Mouse (Mus musculus) liver, embryonic 11.5 days (tissue): ENCODE data around the gene Cenpv. TPM values are rescaled to one million over a fixed set of nuclear protein-coding genes. Genes with fewer than 3 reads are reported as not detected.

Experiments
- ATAC-seq: fragments of 200-750 bp; cut with Nextera tagmentation; replicated peaks from 2 replicates; pipeline ENCODE4 v1.8.0; 2017; ENCODE audit warnings: moderate number of reproducible peaks, mild to moderate bottlenecking, moderate TSS enrichment, moderate library complexity; ENCODE audit not compliant: low FRiP score
- DNase-seq: peaks from one replicate; pipeline ENCODE4 v3.0.0-alpha.2; 2017; ENCODE audit warnings: low spot score
- H3K27ac ChIP-seq: fragments of 300-500 bp; sonication (generic); 2 replicates; pipeline ENCODE4 v1.5.1; 2014; ENCODE audit warnings: mild to moderate bottlenecking, low read depth, low read length, control low read depth
- H3K27me3 ChIP-seq: fragments of 300-500 bp; sonication (generic); replicated peaks from 2 replicates; pipeline ENCODE4 v1.6.1; 2014; ENCODE audit warnings: low read length, mixed read lengths; ENCODE audit not compliant: control insufficient read depth, insufficient read depth
- H3K36me3 ChIP-seq: fragments of 300-500 bp; sonication (generic); 2 replicates; pipeline ENCODE4 v1.6.1; 2014; ENCODE audit warnings: mild to moderate bottlenecking, low read length, moderate library complexity, mixed read lengths; ENCODE audit not compliant: control insufficient read depth, insufficient read depth
- H3K4me1 ChIP-seq: fragments of 300-500 bp; sonication (generic); replicated peaks from 2 replicates; pipeline ENCODE4 v1.6.1; 2014; ENCODE audit warnings: low read length, mixed read lengths; ENCODE audit not compliant: control insufficient read depth, insufficient read depth
- H3K4me2 ChIP-seq: fragments of 300-500 bp; sonication (generic); 2 replicates; pipeline ENCODE4 v1.6.1; 2014; ENCODE audit warnings: mild to moderate bottlenecking, control low read depth, moderate library complexity
- H3K4me3 ChIP-seq: fragments of 300-500 bp; sonication (generic); 2 replicates; pipeline ENCODE4 v1.5.1; 2014; ENCODE audit warnings: low read depth, low read length, control low read depth
- H3K9ac ChIP-seq: fragments of 300-500 bp; sonication (generic); 2 replicates; pipeline ENCODE4 v1.6.1; 2014; ENCODE audit warnings: low read depth, low read length, control low read depth
- H3K9me3 ChIP-seq: fragments of 300-500 bp; sonication (generic); 2 replicates; pipeline ENCODE4 v1.6.1; 2016; ENCODE audit warnings: low read length, inconsistent platforms, mixed read lengths; ENCODE audit not compliant: control insufficient read depth
- WGBS: fragments of 180-500 bp; shearing (Covaris S2); extraction: QIAGEN DNeasy Blood & Tissue Kit; methylation state at CpG from one replicate; pipeline ENCODE4 v1.1.7; 2014; 5-methylcytosine and 5-hydroxymethylcytosine counted together
- polyA plus RNA-seq: library from polyadenylated mRNA; unstranded; fragments of >200 nt; fragmentation: Nextera tagmentation; extraction: Ambion mirVana; gene quantifications from 2 replicates; pipeline ENCODE4 v1.2.1, GENCODE M21; 2014

Gene Cenpv
- 34.3 and 38.4 TPM in 2 replicates for polyA plus RNA-seq

DNA sequence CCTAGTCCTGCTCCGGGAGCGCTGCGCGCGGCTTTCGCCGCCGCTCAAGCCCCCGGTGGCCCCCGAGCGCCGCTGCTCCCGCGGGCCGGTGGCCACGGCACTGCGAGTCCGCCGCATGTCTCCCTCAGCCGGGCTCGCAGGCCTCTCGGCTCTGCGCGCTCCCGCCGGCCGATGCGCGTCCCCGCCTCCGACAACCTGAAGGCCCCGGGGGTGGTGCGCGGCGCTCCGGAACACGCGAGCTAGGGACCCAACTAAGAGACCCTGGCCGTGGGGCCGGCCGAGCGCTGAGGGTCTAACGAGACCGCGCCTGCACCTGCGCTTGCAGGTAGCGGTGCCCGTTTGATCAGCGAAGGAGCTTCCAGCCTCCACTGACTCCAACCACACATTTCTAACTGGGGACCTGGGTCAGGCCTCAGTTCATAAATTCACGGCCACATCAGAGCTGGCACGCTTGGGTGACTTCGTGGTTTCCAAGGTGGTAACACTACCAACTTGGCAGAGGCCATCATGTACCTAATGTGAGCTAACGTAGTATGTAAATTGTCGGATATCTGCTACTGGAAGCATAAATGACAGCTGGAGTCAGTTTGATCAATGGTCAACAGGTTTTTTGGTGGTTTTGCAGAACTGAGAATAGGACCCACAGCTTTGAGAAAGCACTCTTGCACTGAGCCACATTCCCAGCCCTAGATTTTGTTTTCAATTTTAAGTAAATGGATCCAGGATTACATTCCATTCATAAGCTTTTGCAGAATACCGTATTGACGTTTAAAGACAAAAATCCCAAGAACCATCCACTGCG, at the start of gene Cenpv:
TSS of gene Cenpv (minus strand) at position 173 of the 802 bp plus-strand sequence.
- DNase-seq, result peak; percentile 83
- Histone ChIP-seq H3K4me3 (peak within 1 kb of the TSS; percentile 82), H3K9ac (peak within 1 kb of the TSS; percentile 87), H3K27ac (peak within 1 kb of the TSS; percentile 54; the same call in 1 of the 2 replicates), H3K27me3 (0 out of 2 replicates have a peak, but pooled peaks cover 2% of the 10 kb centered on the region), H3K36me3 (no peaks in the 10 kb centered on the region), H3K9me3 (no peaks in the 10 kb centered on the region), H3K4me2 (peak within 1 kb of the TSS; percentile 80), H3K4me1 (peaks cover 5% of the 10 kb centered on the region; the same call in 1 of the 2 replicates)
- ATAC-seq, result peak; percentile 79
- 7% methylated on average over 51 of the region's 57 CpGs for WGBS

DNA sequence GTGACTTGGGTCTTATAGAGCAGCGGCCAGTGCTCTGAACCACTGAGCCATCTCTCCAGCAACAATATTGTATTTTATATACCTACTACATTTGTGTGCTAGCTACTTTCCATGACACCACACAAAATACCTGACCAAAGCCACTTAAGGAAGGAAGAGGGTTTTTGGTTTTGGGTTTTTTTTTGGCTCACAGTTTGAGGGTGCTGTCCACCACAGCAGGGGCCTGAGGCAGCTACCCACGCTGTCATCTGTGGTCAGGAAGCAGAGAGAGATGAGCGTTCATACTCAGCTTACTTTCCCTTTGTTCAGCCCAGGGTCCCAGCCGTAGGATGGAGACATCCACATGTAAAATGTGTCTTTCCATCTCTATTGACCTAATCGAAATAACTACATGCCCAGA, 48.0 kb upstream of the Cenpv start:
- Histone ChIP-seq H3K9me3 (no peaks in the 10 kb centered on the region), H3K27me3 (no peaks in the 10 kb centered on the region), H3K9ac (no peak overlapping the region), H3K4me1 (peaks cover 18% of the 10 kb centered on the region), H3K4me3 (no peak overlapping the region), H3K4me2 (no peak overlapping the region), H3K36me3 (no peaks in the 10 kb centered on the region), H3K27ac (no peak overlapping the region)
- no peak for ATAC-seq
- 79% methylated on average over 5 of the region's 5 CpGs for WGBS
- DNase-seq, result no peak

DNA sequence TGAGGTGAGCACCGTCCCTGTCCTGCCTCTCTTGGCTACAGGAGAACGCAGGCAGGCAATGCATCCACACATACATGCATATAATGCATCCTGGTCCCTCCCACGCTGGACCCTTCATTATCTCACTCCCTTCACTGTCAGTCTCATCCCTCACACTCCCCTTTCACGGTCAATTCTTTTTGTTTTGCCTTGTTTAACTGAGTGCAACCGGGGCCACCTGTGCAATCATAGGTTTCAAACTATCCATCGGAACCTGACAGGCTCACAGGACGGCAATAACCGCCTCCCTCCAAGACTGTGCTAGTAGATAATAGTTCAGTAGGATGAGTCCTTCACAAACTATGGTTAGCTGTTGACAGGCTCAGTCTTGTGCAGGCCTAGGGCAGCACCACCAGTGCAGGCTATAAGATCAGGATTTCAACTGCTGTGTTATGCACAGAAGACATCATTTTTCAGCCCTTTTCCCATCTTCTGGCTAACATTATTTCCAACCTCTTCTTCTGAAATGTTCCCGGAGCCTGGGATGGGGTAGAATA, 45.7 kb upstream of the Cenpv start:
- H3K4me3 ChIP-seq, result no peak overlapping the region
- H3K4me1 ChIP-seq, result peaks cover 14% of the 10 kb centered on the region
- H3K4me2 ChIP-seq, result no peak overlapping the region
- H3K9me3 ChIP-seq, result no peaks in the 10 kb centered on the region
- H3K27ac ChIP-seq, result no peak overlapping the region
- no peak overlapping the region for H3K9ac ChIP-seq
- no peaks in the 10 kb centered on the region for H3K27me3 ChIP-seq
- H3K36me3 ChIP-seq, result no peaks in the 10 kb centered on the region
- DNase-seq (no peak), ATAC-seq (peak; percentile 28; the same call in 1 of the 2 replicates)
- WGBS, result 69% methylated on average over 9 of the region's 9 CpGs

DNA sequence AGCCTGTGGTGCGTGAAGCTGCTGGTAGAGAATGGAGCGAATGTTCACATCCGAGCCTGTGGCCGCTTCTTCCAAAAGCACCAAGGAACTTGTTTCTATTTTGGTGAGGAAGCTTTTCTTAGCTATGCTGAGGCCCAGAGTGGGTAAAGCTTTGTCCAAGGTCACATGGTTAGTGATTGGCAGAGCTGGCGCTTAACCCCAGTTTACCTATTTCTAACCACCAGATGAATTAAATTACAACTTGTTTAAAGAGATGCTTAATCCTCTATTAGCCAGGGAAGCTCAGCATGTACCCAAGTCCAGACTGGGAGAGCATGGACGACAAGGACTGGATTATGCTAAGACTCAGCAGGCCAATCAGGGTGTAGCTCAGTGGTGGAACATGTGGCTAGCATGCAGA, 44.0 kb upstream of the Cenpv start:
- Histone ChIP-seq H3K27ac (no peak overlapping the region), H3K4me1 (peaks cover 14% of the 10 kb centered on the region), H3K9me3 (no peaks in the 10 kb centered on the region), H3K36me3 (no peaks in the 10 kb centered on the region), H3K4me3 (no peak overlapping the region), H3K4me2 (no peak overlapping the region), H3K27me3 (no peaks in the 10 kb centered on the region), H3K9ac (no peak overlapping the region)
- 86% methylated on average over 6 of the region's 6 CpGs for WGBS
- DNase-seq (no peak), ATAC-seq (no peak)

DNA sequence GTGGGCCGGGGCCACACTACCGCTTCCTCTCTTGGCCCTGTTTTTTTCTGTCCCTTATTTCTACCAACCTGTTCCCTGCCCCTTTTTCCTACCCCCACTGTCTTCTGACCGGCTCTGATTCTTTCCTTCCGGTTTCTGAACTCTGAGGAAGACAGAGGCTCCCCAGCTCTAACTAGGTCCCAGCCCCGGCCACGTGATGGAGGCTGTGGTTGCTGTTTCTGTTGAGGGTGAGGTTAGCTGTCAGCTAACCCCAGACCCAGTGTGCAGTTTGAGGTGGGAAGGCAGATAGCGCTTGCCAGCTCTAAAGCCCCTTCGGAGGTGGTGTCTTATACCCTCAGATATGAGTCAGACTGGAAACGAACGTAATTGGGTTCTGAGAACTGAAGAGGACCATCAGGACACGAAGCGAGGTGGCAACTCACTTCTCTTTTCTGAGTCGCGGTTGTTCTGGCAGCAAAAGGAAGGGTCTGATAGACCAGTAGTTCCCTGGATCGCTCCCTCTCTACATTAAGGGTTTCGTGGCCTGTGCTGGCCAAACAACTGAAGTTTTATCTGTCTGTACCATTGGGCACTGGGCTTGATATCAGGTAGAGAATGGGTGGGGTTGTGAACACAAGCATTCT, 37.6 kb upstream of the Cenpv start:
- H3K9me3 ChIP-seq, result no peaks in the 10 kb centered on the region
- H3K4me2 ChIP-seq, result peak overlapping the region; percentile 100
- WGBS, result 28% methylated on average over 16 of the region's 16 CpGs
- H3K27me3 ChIP-seq, result no peaks in the 10 kb centered on the region
- H3K4me3 ChIP-seq, result peak overlapping the region; percentile 61
- H3K9ac ChIP-seq, result peak overlapping the region; percentile 45
- no peaks in the 10 kb centered on the region for H3K36me3 ChIP-seq
- ATAC-seq, result peak; percentile 75
- peaks cover 22% of the 10 kb centered on the region for H3K4me1 ChIP-seq
- peak; percentile 61 for DNase-seq
- peak overlapping the region; percentile 75 for H3K27ac ChIP-seq

DNA sequence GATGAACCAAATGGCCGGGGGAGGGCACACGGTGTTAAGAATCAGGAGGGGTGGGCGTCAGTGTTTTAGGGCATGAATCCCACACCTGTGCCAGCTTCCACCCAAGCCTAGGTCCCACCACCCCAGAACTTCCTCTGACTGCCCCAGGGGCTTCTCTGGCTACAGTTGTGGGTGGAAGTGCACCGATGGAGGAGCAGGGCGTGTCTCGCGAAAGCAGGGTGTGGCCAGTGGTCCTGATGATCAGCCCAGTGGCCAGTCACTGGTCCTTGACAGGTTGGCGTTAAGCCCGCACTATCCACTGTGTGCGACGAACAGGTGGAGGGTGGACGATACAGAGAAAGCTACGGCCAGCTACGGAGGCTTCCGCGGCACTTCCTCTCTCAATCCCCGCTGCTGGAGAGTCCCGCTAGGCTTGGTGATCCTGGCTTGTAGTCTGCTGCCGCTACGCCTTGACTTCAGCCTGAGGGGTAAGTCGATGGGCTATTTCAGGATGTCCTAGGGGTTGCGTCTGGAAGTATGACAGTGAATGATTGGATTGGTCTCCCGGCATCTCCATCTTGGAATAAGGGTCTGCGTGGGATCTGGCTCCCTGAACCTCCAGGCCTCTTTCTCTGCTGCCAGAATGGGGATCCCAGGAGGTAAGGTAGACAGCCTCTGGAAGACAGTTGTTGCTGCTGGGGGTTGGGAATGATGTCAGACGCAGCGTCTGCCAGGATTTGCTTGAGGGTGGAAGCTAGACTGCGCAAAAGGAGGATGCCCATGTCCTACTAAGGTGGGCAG, 36.8 kb upstream of the Cenpv start:
- 3% methylated on average over 27 of the region's 27 CpGs for WGBS
- DNase-seq, result peak; percentile 56
- peak overlapping the region; percentile 75 for H3K27ac ChIP-seq

DNA sequence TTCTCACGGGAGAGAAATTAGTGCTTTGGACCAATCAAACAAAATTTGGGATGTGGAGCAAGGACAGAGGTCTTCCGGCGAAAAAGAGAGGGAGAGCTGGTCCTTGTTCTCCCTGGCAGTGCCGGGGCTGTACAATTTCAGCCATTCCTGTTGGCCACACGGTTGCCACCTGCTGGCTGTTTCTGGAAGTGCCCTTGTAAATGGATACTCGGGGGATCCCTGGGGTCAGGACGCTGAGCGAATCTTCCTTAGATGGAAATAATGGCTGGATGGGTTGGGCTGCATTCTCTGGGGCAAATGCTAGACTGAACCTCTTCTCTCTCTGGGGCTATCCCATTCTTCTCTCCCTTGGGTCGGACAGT, 36.2 kb upstream of the Cenpv start:
- Histone ChIP-seq H3K9ac (peak overlapping the region; percentile 61), H3K27me3 (no peaks in the 10 kb centered on the region), H3K4me2 (peak overlapping the region; percentile 100), H3K27ac (peak overlapping the region; percentile 75), H3K9me3 (no peaks in the 10 kb centered on the region), H3K4me1 (peaks cover 18% of the 10 kb centered on the region), H3K4me3 (peak overlapping the region; percentile 61), H3K36me3 (no peaks in the 10 kb centered on the region)
- 4% methylated on average over 9 of the region's 9 CpGs for WGBS
- peak; percentile 62 for ATAC-seq
- DNase-seq, result peak; percentile 81

More for the DNA sequence above, 36.8 kb upstream of the Cenpv start:
- peak overlapping the region; percentile 61 for H3K9ac ChIP-seq
- no peaks in the 10 kb centered on the region for H3K9me3 ChIP-seq
- H3K4me2 ChIP-seq, result peak overlapping the region; percentile 100
- peak; percentile 42 for ATAC-seq
- peaks cover 22% of the 10 kb centered on the region for H3K4me1 ChIP-seq
- peak overlapping the region; percentile 61 for H3K4me3 ChIP-seq
- H3K27me3 ChIP-seq, result no peaks in the 10 kb centered on the region
- no peaks in the 10 kb centered on the region for H3K36me3 ChIP-seq

DNA sequence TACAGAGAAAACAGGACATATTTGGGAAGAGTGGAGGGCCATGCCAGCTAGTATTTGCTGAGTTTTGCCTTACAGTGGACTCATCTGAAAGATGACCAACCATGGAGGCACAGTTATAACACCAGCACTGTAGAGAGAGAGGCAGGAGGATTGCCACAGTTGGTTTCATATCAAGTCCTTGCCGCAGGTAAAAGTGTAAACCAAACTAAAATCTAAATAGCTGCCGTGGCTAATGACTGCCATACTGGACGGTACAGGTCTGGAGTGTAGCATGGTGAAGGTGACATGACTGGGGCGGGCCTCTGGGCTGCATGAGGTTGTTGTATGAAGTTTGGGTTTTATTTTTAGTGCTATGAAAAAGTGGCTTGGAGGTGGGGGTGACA, 35.6 kb upstream of the Cenpv start:
- Histone ChIP-seq H3K27me3 (no peaks in the 10 kb centered on the region), H3K27ac (no peak overlapping the region), H3K4me2 (peak overlapping the region; percentile 37), H3K9ac (no peak overlapping the region), H3K36me3 (no peaks in the 10 kb centered on the region), H3K4me3 (no peak overlapping the region), H3K4me1 (peaks cover 18% of the 10 kb centered on the region), H3K9me3 (no peaks in the 10 kb centered on the region)
- ATAC-seq, result no peak
- no peak for DNase-seq
- 72% methylated on average over 4 of the region's 4 CpGs for WGBS
